Mouse (Mus musculus) C2C12 (cell line): ENCODE results near the gene 2410004B18Rik.

Experiments used
- CEBPB ChIP-seq: IDR thresholded peaks from one replicate; pipeline ENCODE4 v1.6.1; 2011; ENCODE audit warnings: low read depth, mild to moderate bottlenecking, control low read depth, moderate library complexity
- CTCF ChIP-seq: IDR thresholded peaks from one replicate; pipeline ENCODE4 v1.5.1; 2011; ENCODE audit not compliant: control insufficient read depth, insufficient read depth, insufficient read length
- FOSL1 ChIP-seq: IDR thresholded peaks from one replicate; pipeline ENCODE4 v1.8.0; 2011; ENCODE audit warnings: mild to moderate bottlenecking, low read length; ENCODE audit not compliant: poor library complexity, insufficient read depth, severe bottlenecking
- MAX ChIP-seq: IDR thresholded peaks from one replicate; pipeline ENCODE4 v1.6.1; 2011; ENCODE audit warnings: mild to moderate bottlenecking, control low read depth
- MYOD1 ChIP-seq: IDR thresholded peaks from one replicate; pipeline ENCODE4 v1.6.1; 2011; ENCODE audit warnings: low read depth; ENCODE audit not compliant: control insufficient read depth, insufficient read length
- MYOG ChIP-seq: IDR thresholded peaks from one replicate; pipeline ENCODE4 v1.6.1; 2011; ENCODE audit not compliant: control insufficient read depth, insufficient read length; ENCODE audit errors: extremely low read depth
- USF1 ChIP-seq: IDR thresholded peaks from one replicate; pipeline ENCODE4 v1.6.1; 2011; ENCODE audit warnings: low read depth, mild to moderate bottlenecking, control low read depth, moderate library complexity

GRCm38 (mm10) chr3:145904850-145905776 lies 32.7 kb upstream of the 2410004B18Rik start:
- TF ChIP-seq CTCF (no peak), MAX (no peak), MYOD1 (no peak), USF1 (no peak), FOSL1 (no peak), CEBPB (no peak), MYOG (no peak)
